Mouse (Mus musculus) retina, postnatal 7 days (tissue): Measurements from ENCODE around the gene Des.
A peak's percentile ranks its signal among the peaks of the same experiment; 100 is the strongest.

Source experiments
- DNase-seq: peaks from one replicate; pipeline ENCODE4 v3.0.0-alpha.2; 2012; ENCODE audit warnings: low read depth, low spot score

The Des gene

GRCm38 (mm10) chr1:75360112-75361031 is at the start of gene Des:
Des (plus strand) TSS chr1:75360329.
- DNase-seq = no peak

GRCm38 (mm10) chr1:75311694-75312093 is 48.4 kb upstream of the Des start:
- DNase-seq = no peak

GRCm38 (mm10) chr1:75315011-75315410 is 45.1 kb upstream of the Des start:
- no peak for DNase-seq

GRCm38 (mm10) chr1:75315456-75316365 is 44.4 kb upstream of the Des start:
- no peak for DNase-seq

- DNase-seq = peak; percentile 79
Observed at GRCm38 (mm10) chr1:75316861-75317240, 43.3 kb upstream of the Des start.

- peak; percentile 100 for DNase-seq
Observed at GRCm38 (mm10) chr1:75317241-75318201, 42.6 kb upstream of the Des start, which contains the start of gene Dnpep. Dnpep (minus strand) TSS chr1:75317990.

- no peak for DNase-seq
Observed at GRCm38 (mm10) chr1:75318301-75318700, 41.8 kb upstream of the Des start.

GRCm38 (mm10) chr1:75318736-75319135 is 41.4 kb upstream of the Des start:
- DNase-seq = no peak

- no peak for DNase-seq
Observed at GRCm38 (mm10) chr1:75319166-75319565, 41.0 kb upstream of the Des start.

GRCm38 (mm10) chr1:75327461-75327860 is 32.7 kb upstream of the Des start:
- no peak for DNase-seq

- DNase-seq = no peak
Observed at GRCm38 (mm10) chr1:75331271-75331670, 28.9 kb upstream of the Des start.

- no peak for DNase-seq
Observed at GRCm38 (mm10) chr1:75336461-75336860, 23.7 kb upstream of the Des start.

GRCm38 (mm10) chr1:75337097-75337496 is 23.0 kb upstream of the Des start:
- DNase-seq = no peak

- no peak for DNase-seq
Observed at GRCm38 (mm10) chr1:75338091-75338694, 21.9 kb upstream of the Des start.

GRCm38 (mm10) chr1:75339337-75339736 is 20.8 kb upstream of the Des start:
- no peak for DNase-seq

GRCm38 (mm10) chr1:75340519-75340918 is 19.6 kb upstream of the Des start:
- DNase-seq = no peak

GRCm38 (mm10) chr1:75342874-75343416 is 17.2 kb upstream of the Des start:
- peak; percentile 59 for DNase-seq

- DNase-seq = no peak
Observed at GRCm38 (mm10) chr1:75344291-75345035, 15.7 kb upstream of the Des start.

- no peak for DNase-seq
Observed at GRCm38 (mm10) chr1:75345036-75345935, 14.8 kb upstream of the Des start.
